Mouse (Mus musculus) 3T3-L1 (cell line): ENCODE measurements around the gene Gp1bb.

ENCODE experiments used
- DNase-seq: peaks from one replicate; pipeline ENCODE4 v3.0.0-alpha.2; 2015; ENCODE audit warnings: low read depth, low spot score

Gp1bb gene

GRCm38 (mm10) chr16:18628206-18628947, 6.2 kb upstream of the Gp1bb start:
- DNase-seq = peak; percentile 81

- DNase-seq = no peak
Measured at GRCm38 (mm10) chr16:18627163-18627562, 5.0 kb upstream of the Gp1bb start.

GRCm38 (mm10) chr16:18626376-18626878, 4.2 kb upstream of the Gp1bb start, which contains the start of gene Gm49601:
TSS of gene Gm49601 (minus strand) at chr16:18626427.
- DNase-seq = no peak

GRCm38 (mm10) chr16:18625791-18626311, 3.6 kb upstream of the Gp1bb start:
- no peak for DNase-seq

- no peak for DNase-seq
Measured at GRCm38 (mm10) chr16:18625097-18625496, 2.9 kb upstream of the Gp1bb start.

GRCm38 (mm10) chr16:18624641-18625040, 2.4 kb upstream of the Gp1bb start:
- no peak for DNase-seq

GRCm38 (mm10) chr16:18623751-18624540, 1.7 kb upstream of the Gp1bb start:
- no peak for DNase-seq

GRCm38 (mm10) chr16:18622916-18623750, 930 bp upstream of the Gp1bb start:
- no peak for DNase-seq

- DNase-seq = no peak
Measured at GRCm38 (mm10) chr16:18621362-18622001, 721 bp downstream of the Gp1bb start.

- no peak for DNase-seq
Measured at GRCm38 (mm10) chr16:18620601-18621361, 1.4 kb downstream of the Gp1bb start.

- no peak for DNase-seq
Measured at GRCm38 (mm10) chr16:18620201-18620600, 2.0 kb downstream of the Gp1bb start.

GRCm38 (mm10) chr16:18619110-18619509, 3.1 kb downstream of the Gp1bb start:
- no peak for DNase-seq

GRCm38 (mm10) chr16:18618297-18618696, 3.9 kb downstream of the Gp1bb start:
- DNase-seq = no peak

- DNase-seq = peak; percentile 93
Measured at GRCm38 (mm10) chr16:18617370-18618065, 4.7 kb downstream of the Gp1bb start.

- DNase-seq = no peak
Measured at GRCm38 (mm10) chr16:18613301-18613700, 8.9 kb downstream of the Gp1bb start.

- no peak for DNase-seq
Measured at GRCm38 (mm10) chr16:18611752-18612151, 10.5 kb downstream of the Gp1bb start.

GRCm38 (mm10) chr16:18609099-18609498, 13.1 kb downstream of the Gp1bb start:
- DNase-seq = no peak

GRCm38 (mm10) chr16:18608226-18608625, 14.0 kb downstream of the Gp1bb start:
- no peak for DNase-seq

- no peak for DNase-seq
Measured at GRCm38 (mm10) chr16:18605705-18606104, 16.5 kb downstream of the Gp1bb start.

- peak; percentile 31 for DNase-seq
Measured at GRCm38 (mm10) chr16:18604267-18604701, 17.9 kb downstream of the Gp1bb start.
